Mouse (Mus musculus): ENCODE measurements at regions not wholly inside any gene's neighbourhood (a gene's known extent, or its start where the extent isn't known, plus 50 kb on each side); places are given as distances from the start of the nearest gene placed in this dataset.

- DNase-seq (ENCODE audit: low spot score in 2 of 2) = no peak
Measured at GRCm38 (mm10) chr10:43710186-43710885, 132.3 kb downstream of the Cd24a start.

- no peak for DNase-seq (ENCODE audit: low spot score in 2 of 2)
Measured at GRCm38 (mm10) chr10:43710886-43711256, 132.8 kb downstream of the Cd24a start.

GRCm38 (mm10) chr10:43712657-43713056, 134.6 kb downstream of the Cd24a start:
- DNase-seq (ENCODE audit: low spot score in 2 of 2) = no peak

- DNase-seq (ENCODE audit: low spot score in 2 of 2) = no peak
Measured at GRCm38 (mm10) chr10:43718768-43719167, 140.7 kb downstream of the Cd24a start.

- no peak for DNase-seq (ENCODE audit: low spot score in 2 of 2)
Measured at GRCm38 (mm10) chr10:43721356-43721755, 143.3 kb downstream of the Cd24a start.

GRCm38 (mm10) chr10:43722164-43722563, 144.1 kb downstream of the Cd24a start:
- no peak for DNase-seq (ENCODE audit: low spot score in 2 of 2)

- DNase-seq (ENCODE audit: low spot score in 2 of 2) = peak in 1 of 2 experiments; percentile 23
Measured at GRCm38 (mm10) chr10:43722711-43723614, 144.9 kb downstream of the Cd24a start.

- DNase-seq (ENCODE audit: low spot score in 2 of 2) = peak in 1 of 2 experiments; percentile 23
Measured at GRCm38 (mm10) chr10:43723615-43723937, 145.5 kb downstream of the Cd24a start.

GRCm38 (mm10) chr10:43727746-43728145, 149.7 kb downstream of the Cd24a start:
- DNase-seq (ENCODE audit: low spot score in 2 of 2) = no peak

GRCm38 (mm10) chr10:43729184-43729583, 151.1 kb downstream of the Cd24a start:
- no peak for DNase-seq (ENCODE audit: low spot score in 2 of 2)

GRCm38 (mm10) chr10:43733618-43734415, 155.7 kb downstream of the Cd24a start:
- DNase-seq (ENCODE audit: low spot score in 2 of 2) = no peak

- no peak for DNase-seq (ENCODE audit: low spot score in 2 of 2)
Measured at GRCm38 (mm10) chr10:43739181-43739580, 161.1 kb downstream of the Cd24a start.

- no peak for DNase-seq (ENCODE audit: low spot score in 2 of 2)
Measured at GRCm38 (mm10) chr10:43739718-43740117, 161.6 kb downstream of the Cd24a start.

GRCm38 (mm10) chr10:43740204-43740865, 161.2 kb downstream of the Qrsl1 start:
- peak; percentile 55 to 60 for DNase-seq (ENCODE audit: low spot score in 2 of 2)

- no peak for DNase-seq (ENCODE audit: low spot score in 2 of 2)
Measured at GRCm38 (mm10) chr10:43741361-43742084, 160.0 kb downstream of the Qrsl1 start.

- DNase-seq (ENCODE audit: low spot score in 2 of 2) = no peak
Measured at GRCm38 (mm10) chr10:43742085-43743054, 159.2 kb downstream of the Qrsl1 start.

- DNase-seq (ENCODE audit: low spot score in 2 of 2) = no peak
Measured at GRCm38 (mm10) chr10:43743188-43744120, 158.1 kb downstream of the Qrsl1 start.
